Mouse (Mus musculus) liver, adult 2 months (tissue): ENCODE results near the gene Map2.

ENCODE experiments used
- CTCF ChIP-seq: fragments of 200-500 bp; IDR thresholded peaks from 2 replicates; pipeline ENCODE4 v1.5.1; 2011; ENCODE audit warnings: low read depth, low read length, control low read depth
- POLR2A ChIP-seq: fragments of 200-500 bp; IDR thresholded peaks from 2 replicates; pipeline ENCODE4 v1.6.1; 2011; ENCODE audit warnings: low read length, control low read depth; ENCODE audit not compliant: insufficient read depth; ENCODE audit errors: extremely low read depth

GRCm38 (mm10) chr1:66196240-66196639 is 21.2 kb downstream of the Map2 start:
- no peak for TF ChIP-seq POLR2A
- TF ChIP-seq CTCF = no peak
